Mouse (Mus musculus) heart, adult 10 weeks (tissue): ENCODE data around the gene Ccdc78. TPM values are rescaled to one million over a fixed set of nuclear protein-coding genes. Genes with fewer than 3 reads are reported as not detected.

ENCODE experiments used
- polyA plus RNA-seq: library from polyadenylated mRNA; stranded (reverse); fragments of 350-450 nt; fragmentation: Illumina TruSeq; extraction: RNeasy Lipid Tissue Mini Kit (QIAGEN cat#74804); gene quantifications from one replicate; pipeline ENCODE4 v1.2.3, GENCODE M21; 2014; ENCODE audit warnings: low read depth, low replicate concordance

Gene Ccdc78
- polyA plus RNA-seq: 0.26 TPM

DNA sequence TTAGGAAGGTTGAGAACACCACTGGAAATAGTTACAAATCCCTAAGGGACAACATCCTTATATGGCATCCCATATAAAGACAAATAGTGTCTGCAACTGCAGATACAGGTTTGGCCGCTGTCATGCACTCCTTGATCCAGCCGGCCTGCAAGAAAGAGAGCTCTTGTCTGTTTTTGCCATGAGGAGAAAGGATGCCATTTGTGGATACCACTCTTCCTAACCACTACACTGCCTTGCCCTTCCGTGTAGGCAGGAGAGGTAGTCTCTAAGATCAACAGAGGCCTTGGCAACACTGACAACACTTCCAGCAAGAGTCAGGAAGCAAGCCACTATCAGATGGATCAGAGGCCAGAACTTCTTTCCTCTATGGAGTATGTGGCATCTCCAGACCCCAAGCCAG lies at the start of gene Ccdc78:
Gene Ccdc78, plus strand, starts transcription at position 301 of the 400 bp plus-strand sequence.

DNA sequence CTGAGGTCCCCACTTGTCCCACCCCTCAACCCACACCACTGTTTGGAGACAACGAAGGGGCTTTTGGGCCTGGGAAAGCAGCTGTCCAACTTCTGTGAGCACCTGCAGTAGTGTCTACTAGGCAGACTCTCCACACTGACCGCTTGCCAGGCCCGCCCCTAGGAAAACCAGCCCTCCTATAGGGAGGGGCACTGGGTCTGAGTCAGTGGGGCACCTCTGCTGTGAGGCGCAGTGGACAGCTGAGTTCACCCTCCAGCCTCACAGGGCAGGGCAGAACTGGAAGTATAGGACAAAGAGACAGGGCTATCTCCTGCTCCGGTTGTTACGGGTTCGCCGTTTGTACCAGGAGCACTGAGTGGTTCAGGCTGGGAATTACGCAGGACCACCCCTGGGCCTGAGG lies 32.1 kb upstream of the Ccdc78 start, which contains the start of gene Msln:
Gene Msln, minus strand, starts transcription at position 138 of the 400 bp plus-strand sequence.

DNA sequence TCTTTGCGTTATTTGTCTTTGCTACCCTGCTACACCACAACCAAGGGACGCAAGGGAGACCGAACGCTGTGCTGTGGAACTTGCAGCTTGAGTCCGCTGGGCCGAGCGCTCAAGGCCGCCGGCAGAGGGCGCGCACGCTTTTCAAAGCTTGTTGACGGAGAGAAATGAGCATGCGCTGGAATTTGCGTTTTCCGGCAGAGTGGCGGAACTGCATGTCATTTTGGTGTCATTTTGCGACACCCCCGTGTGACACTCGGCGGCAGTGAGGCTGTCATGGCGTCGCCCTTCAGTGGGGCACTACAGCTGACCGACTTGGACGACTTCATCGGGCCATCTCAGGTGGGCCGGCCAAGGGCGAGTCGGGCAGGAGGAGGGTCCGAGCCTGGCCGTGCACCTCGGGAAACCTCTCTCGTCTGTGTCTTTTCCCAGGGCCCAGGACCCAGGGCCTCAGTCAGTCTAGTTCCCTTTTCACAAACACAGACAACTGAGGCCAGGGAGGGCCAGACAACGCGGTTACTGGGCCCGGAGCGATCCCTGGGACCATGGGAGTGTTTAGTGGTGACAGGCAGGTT lies 12.7 kb upstream of the Ccdc78 start, which contains the start of gene Narfl:
Gene Narfl, plus strand, starts transcription at position 228 of the 572 bp plus-strand sequence.

DNA sequence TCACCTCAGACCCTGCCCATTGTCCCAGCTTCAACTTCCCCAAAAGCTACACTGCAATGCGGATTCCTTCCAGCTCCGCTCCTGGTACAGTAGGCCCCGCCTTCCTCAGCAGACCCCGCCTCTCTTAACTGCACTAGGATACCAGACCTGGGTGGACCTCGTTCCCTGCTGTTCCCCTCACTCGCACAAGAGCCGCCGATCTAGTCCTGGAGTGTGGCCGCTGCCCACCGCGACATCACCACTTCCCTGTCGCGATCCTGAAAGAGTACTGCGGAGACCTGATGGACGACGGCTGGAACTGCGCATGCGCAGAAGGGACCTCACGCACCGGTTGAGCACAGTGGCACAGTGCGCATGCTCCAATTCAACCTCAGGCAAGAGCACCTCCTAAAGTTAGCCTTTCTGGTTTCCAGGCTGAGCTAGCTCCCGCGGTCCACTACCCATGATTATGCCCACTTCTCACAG lies 1.1 kb upstream of the Ccdc78 start, which contains the start of gene Haghl:
Gene Haghl, minus strand, starts transcription at position 393 of the 465 bp plus-strand sequence.

DNA sequence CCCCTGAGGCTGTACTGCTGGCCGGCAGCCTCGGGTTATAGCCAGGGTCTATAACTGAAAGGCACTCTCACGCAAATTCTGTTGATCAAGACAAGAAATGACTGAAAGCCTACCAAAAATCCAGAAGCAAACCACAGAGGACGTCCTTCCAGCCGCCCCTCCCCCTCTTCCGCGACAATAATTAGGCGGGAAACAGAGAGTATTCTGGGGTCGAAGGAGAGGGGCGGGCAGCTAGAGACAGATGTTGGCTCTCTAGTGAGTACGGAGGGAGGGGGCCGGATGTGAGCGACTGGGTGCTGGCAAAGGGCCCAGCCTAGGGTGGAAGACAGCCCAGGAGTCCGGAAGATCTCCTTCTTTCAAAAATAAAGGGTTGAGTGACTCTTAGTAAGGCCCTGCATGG lies 6.2 kb downstream of the Ccdc78 start, which contains the start of gene Fam173a:
Gene Fam173a, minus strand, starts transcription at position 287 of the 400 bp plus-strand sequence.

DNA sequence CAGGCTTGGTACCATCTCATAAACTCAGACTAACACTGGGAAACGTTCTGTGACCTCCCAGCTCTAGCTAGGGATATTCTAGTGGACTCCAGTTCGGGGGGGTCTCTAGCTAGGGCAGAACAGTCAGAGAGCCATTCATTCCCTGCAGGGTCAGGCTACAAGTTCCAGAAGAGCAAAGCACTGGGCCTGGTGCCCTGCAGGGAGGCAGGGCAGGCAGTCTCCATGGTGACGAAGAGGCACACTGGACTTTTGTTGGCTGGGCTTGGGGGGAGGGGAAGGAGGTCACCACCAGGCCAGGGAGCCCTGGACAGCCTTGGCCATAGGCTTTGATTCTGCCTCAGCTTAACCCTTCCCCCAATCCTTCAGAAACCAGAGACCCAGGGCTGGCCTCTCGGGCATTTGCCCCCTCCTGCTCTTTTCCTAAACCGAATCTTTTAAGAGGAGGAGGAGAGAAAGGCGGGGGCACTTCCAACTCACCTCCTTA lies 9.3 kb downstream of the Ccdc78 start, which contains the start of gene AC134908.4:
Gene AC134908.4, minus strand, starts transcription at position 51 of the 484 bp plus-strand sequence.

DNA sequence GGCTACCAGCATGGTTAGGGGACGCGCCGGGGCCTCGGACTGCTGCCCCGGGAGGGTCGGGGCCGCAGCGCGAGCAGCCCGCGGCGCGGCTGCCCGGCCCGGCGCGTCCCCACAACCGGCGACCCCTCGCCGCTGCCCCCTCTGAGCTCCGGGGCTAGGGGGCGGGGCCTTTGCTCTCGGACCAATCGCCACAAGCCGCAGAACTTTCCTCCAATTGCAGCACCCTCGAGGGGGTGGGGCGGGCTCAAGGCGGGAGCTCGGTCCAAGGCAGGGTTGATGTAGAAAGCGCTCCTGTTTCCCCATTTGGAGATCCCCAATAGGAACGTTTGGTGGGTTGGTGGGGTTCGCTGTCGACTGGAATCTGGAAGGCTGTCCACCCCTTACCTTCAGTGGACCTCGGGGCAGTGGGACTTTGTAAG lies 10.6 kb downstream of the Ccdc78 start, which contains the start of gene Metrn:
Gene Metrn, minus strand, starts transcription at position 186 of the 419 bp plus-strand sequence.

DNA sequence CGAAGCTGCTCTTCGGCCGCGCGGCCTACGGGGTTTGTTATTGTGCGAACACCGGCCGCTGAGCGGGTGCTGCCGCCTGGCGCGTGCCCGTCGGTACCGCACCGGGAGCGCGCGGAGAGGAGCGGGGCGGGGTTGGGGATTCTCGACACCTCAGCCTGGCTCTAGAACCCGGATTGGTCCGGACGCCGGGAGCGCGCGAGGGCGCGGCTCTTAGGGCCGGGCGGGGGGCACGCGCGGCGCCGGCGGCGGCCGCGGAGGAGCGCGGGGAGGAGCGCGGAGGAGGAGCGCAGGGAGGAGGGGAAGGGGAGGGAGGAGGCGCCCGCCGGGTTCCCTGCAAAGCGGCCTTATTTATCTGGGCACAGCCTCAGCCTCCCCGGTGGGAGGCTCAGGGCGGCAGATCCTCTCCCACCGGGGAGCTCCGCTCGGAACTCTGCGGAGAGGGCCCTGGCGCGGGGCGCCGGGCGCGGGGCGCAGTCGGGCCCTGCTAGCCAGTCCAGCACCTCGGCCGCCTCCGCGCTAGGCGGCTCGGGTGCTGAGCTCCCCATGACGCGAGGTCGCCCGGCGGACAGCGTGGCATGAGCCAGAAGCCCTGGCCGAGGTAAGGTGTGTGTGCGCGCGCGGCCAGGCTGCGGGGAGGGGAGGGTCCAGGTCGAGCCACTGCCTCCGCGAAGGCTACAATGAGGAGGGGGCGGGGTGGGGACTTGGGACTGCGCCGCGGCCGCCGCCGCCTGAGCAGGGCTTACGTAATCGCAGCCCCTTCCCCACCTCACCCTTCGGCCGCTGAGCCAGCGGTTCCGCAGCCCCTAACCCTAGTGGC lies 22.6 kb downstream of the Ccdc78 start, which contains the start of gene Fbxl16:
Gene Fbxl16, plus strand, starts transcription at position 297 of the 817 bp plus-strand sequence.

DNA sequence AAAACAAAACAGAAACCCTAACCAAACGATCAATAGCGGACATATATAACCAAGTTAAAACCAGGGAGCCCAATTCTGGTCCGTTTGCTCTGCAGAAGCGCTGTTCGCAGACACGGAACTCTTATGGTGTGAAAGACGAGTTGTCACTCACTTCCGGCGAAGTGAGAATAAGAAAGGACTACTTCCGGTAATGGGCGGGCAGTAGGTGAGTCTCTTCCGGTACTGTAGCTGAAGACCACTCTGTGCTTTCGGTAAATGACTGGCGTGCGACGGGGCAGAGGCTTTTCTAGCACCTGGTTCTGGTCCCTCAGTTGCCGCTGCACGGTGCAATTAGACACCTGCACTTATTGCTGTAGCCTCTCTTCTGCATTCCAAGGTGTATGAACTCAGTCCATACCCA lies 37.1 kb downstream of the Ccdc78 start, which contains the start of gene Wdr24:
Gene Wdr24, plus strand, starts transcription at position 176 of the 400 bp plus-strand sequence.

DNA sequence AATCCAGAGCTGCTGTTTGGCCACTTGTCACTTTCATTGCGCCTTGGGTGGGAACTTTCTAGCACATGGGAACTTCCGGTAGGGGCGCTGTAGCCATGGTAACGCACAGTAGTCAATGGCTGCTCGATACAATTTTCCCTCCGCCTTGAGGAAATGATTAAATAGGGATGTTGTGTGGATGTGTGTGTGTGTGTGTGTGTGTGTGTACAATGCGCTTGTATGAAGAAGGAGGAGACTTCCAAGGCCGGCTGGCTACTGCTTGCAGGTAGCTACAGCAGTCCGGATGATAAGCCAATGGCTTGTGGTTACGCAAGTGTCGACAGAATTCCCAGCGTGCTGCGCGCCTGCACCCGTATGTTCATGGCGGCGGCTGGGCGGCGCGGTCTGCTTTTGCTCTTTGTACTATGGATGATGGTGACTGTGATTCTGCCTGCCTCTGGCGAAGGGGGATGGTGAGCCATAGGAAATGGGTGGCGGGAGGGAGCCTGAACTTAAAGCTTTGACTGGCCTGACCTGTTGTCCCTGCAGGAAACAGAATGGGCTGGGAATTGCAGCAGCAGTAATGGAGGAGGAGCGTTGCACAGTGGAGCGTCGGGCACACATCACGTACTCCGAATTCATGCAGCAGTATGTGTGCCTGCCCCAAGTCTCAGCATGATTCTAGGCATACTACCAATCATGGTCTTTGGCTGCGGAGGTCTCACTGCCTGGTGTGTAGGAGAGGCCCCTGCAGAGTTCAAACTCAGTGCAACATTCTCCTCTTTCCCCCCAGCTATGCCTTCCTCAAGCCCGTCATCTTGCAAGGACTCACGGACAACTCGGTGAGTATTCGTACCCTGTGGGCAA lies 42.6 kb downstream of the Ccdc78 start, which contains the start of gene Jmjd8:
Gene Jmjd8, plus strand, starts transcription at position 156 of the 846 bp plus-strand sequence.

DNA sequence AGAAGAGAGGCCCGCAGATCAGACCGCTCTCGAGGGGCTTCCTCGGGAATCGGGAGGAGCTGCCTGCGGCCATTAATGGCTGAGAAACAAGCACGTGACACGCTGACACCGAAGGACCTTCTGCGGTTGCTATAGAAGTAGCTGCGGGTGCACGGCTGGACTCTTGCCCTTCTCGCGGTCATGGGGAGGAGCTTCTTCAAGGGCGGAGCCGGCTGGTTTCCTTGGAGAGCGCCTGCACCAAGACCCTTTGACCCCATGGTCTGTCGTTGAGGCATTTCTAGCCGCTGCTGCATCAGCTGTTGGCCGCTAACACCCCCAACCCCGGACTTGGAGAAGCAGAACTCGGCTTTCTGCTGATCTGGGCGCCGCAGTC lies 46.9 kb downstream of the Ccdc78 start, which contains the start of gene Stub1:
Gene Stub1, minus strand, starts transcription at position 114 of the 373 bp plus-strand sequence.

DNA sequence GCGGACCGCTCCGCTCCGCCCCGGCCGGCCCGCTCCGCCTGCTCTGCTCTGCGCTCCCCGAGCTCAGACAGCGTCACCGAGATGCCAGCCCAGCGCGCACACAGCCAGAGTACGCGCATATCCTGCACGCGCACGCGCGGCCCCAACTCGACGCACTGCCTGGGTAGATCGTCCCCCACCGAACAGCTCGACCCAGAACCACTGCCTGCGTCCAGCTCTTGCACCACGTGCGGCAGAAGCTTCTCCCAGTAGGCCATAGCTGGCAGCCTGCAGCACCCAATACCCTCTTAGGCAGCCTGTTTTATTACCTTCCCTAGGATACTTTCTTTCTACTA lies 50.7 kb downstream of the Ccdc78 start, which contains the start of gene Rhbdl1:
Gene Rhbdl1, minus strand, starts transcription at position 220 of the 335 bp plus-strand sequence.

Other genes with a start within 250 kb of the Ccdc78 start
- gene Sox8, start 215.9 kb upstream of the Ccdc78 start, polyA plus RNA-seq: 0.42 TPM
- 26.1 TPM for gene Lmf1, start 207.5 kb upstream of the Ccdc78 start, polyA plus RNA-seq
- 0.99 TPM for gene Gng13, start 69.4 kb upstream of the Ccdc78 start, polyA plus RNA-seq
- 1.4 TPM for gene Chtf18, start 59.2 kb upstream of the Ccdc78 start, polyA plus RNA-seq
- 9.4 TPM for gene Rpusd1, start 58.9 kb upstream of the Ccdc78 start, polyA plus RNA-seq
- not detected for gene Mslnl, start 50.5 kb upstream of the Ccdc78 start, polyA plus RNA-seq
- gene Msln, start 32.2 kb upstream of the Ccdc78 start, polyA plus RNA-seq: 18.6 TPM
- gene Narfl, start 12.8 kb upstream of the Ccdc78 start, polyA plus RNA-seq: 41.3 TPM
- gene Haghl, start 907 bp upstream of the Ccdc78 start, polyA plus RNA-seq: 15.1 TPM
- 41.4 TPM for gene Fam173a, start 6.3 kb downstream of the Ccdc78 start, polyA plus RNA-seq
- gene AC134908.4, start 9.1 kb downstream of the Ccdc78 start, polyA plus RNA-seq: not detected
- gene Metrn, start 10.6 kb downstream of the Ccdc78 start, polyA plus RNA-seq: 31.5 TPM
- 2.1 TPM for gene Fbxl16, start 22.5 kb downstream of the Ccdc78 start, polyA plus RNA-seq
- gene Wdr24, start 37.0 kb downstream of the Ccdc78 start, polyA plus RNA-seq: 11.2 TPM
- gene Jmjd8, start 42.3 kb downstream of the Ccdc78 start, polyA plus RNA-seq: 31.6 TPM
- gene Stub1, start 46.8 kb downstream of the Ccdc78 start, polyA plus RNA-seq: 133 TPM
- 1.1 TPM for gene Rhbdl1, start 50.7 kb downstream of the Ccdc78 start, polyA plus RNA-seq
- gene Gm20683, start 55.2 kb downstream of the Ccdc78 start, polyA plus RNA-seq: 4.1 TPM
- gene Rhot2, start 58.3 kb downstream of the Ccdc78 start, polyA plus RNA-seq: 133 TPM
- 3.2 TPM for gene Wdr90, start 74.9 kb downstream of the Ccdc78 start, polyA plus RNA-seq
- gene Mcrip2, start 82.2 kb downstream of the Ccdc78 start, polyA plus RNA-seq: 194 TPM
- gene Mettl26, start 88.5 kb downstream of the Ccdc78 start, polyA plus RNA-seq: 19.7 TPM
- gene Wfikkn1, start 94.3 kb downstream of the Ccdc78 start, polyA plus RNA-seq: not detected
- gene Rab40c, start 133.1 kb downstream of the Ccdc78 start, polyA plus RNA-seq: 15.4 TPM
- 40.5 TPM for gene Pigq, start 158.4 kb downstream of the Ccdc78 start, polyA plus RNA-seq
- not detected for gene Nhlrc4, start 158.4 kb downstream of the Ccdc78 start, polyA plus RNA-seq
- 0.34 TPM for gene A930017K11Rik, start 166.0 kb downstream of the Ccdc78 start, polyA plus RNA-seq
- gene Capn15, start 199.2 kb downstream of the Ccdc78 start, polyA plus RNA-seq: 9.9 TPM